Mouse (Mus musculus): ENCODE data around the gene Fndc11. TPM values are rescaled to one million over a fixed set of nuclear protein-coding genes. Genes with fewer than 3 reads are reported as not detected.

Fndc11 gene
- not detected in 2 replicates for total RNA-seq (2023)

GRCm38 (mm10) chr2:181219538-181220216, at the start of gene Fndc11:
TSS of gene Fndc11 (plus strand) at chr2:181220013.

DNA sequence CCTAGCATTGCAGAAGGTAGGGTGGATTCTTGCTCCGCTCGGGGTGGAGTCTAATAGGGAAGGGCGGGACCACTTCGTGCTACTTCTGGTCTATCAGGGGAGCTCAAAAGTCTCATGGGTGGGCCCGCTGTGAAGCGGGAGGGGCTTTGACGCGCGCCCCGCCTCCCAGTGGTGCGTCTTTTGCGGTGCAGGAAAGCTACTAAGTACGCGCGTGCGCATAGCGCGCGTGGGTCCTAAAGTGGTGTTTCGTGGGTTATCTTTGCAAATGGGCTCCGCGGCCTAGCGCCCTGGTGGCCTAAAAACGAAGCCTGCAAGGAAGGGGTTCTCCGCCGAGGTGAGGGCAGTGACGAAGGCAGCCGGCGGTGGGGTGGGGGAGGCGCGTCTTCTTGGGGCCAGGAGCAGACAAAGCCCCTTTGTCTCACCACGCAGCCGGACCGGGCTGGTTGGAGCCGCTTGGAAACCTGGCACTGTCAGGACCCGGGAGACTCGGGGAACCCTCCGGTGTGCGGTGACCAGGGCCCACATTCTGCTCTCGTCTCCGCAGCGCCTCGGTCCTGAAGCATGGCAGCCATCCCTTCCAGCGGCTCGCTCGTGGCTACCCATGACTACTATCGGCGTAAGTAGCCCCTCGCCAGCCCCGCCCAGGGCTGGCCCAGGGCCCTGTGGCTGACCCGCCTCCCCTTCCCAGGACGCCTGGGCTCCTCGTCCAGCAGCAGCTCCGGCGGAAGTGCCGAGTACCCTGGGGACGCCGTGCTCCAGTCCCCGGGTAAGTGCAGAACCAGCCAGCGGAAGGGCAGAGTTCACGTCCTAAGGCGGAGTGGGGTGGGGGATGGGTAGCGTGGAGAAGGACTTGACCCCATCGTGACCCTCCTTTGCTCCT, 32.5 kb upstream of the Fndc11 start, which contains the start of gene Ppdpf:
TSS of gene Ppdpf (plus strand) at position 127 of the 880 bp plus-strand sequence.

DNA sequence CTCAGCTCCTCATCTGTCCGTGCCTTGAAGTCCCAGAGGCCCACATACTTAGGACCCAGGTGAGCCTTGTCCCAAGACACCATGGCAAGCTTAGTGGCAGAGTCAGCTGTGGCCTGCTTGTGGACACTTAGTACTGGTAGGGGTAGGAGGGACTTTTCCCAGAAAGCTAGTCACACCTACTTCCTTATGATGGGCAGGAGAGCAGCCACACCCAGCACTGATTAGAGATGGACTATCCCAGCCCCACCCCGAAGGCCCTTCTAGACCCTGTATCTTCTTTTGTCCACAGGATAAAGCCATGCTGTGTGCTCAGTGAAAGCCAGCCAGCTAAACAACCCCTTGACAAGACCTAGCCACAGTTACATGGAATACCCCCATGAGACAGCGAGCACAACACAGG, 17.4 kb upstream of the Fndc11 start, which contains the start of gene Ptk6:
TSS of gene Ptk6 (minus strand) at position 368 of the 400 bp plus-strand sequence.

DNA sequence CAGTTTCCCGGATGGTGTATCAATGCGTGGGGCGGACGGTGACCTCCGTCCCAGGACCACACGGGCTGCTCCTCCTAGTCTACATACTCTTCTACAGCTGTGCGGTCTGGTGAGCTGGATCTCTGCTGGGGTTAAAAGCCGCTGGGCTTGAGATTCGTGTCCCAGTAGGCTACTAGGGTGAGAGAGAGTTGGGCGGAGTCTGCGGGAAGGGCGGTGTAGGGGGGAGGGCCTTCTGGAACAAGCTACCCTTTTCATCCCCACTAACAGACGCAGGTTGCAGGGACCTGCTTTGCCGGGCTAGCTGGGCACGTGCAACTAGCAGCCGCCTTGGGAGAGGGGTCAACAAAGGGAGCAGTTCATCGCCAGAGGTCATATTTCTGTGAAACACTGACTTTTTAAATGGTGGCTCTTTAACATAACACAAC, 6.8 kb upstream of the Fndc11 start, which contains the start of gene Srms:
TSS of gene Srms (minus strand) at position 165 of the 425 bp plus-strand sequence.

DNA sequence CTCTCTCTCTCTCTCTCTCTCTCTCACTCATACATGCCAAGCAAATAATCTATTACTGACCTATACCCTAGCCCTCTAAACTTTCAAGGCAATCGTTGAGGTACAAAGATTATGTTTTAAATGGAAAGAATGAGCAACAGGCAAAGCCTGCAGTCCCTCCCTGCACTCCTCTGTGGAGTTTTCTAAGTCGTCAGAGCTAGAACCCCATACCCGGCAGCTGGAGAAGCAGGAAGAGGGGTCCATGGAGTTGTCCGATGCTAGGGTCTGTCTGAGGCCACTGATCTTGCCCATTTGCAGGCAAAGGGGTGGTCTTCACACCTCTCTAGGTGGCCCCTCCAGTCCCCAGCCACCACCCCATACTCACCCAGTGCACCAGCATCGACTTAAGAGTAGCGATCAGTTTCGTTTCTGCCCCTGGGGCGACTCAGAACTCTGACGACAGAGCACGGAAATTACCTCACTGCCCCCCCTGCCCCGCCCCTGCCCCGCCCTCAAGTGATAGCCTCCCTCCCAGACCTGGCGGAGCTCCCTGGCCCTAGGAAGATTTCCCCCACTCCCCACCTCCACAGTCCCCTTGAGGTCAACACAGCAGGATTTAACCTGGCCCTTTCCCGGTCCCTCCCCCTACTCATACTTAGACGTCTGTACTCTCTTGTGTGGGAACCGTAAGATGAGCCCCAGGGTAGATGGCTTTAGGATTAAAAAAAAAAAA, 21.9 kb downstream of the Fndc11 start, which contains the start of gene Helz2:
TSS of gene Helz2 (minus strand) at position 426 of the 712 bp plus-strand sequence.

Other genes with a start within 250 kb of the Fndc11 start
- 1.2 and 2.6 TPM in 2 replicates for gene Col20a1, start 233.5 kb upstream of the Fndc11 start, total RNA-seq (2023)
- gene Chrna4, start 176.5 kb upstream of the Fndc11 start, total RNA-seq (2023), result not detected in 2 replicates
- gene Kcnq2, start 84.7 kb upstream of the Fndc11 start, total RNA-seq (2023), result not detected in 2 replicates
- not detected in 2 replicates for gene Eef1a2, start 63.0 kb upstream of the Fndc11 start, total RNA-seq (2023)
- 13.1 and 14.7 TPM in 2 replicates for gene Ppdpf, start 32.8 kb upstream of the Fndc11 start, total RNA-seq (2023)
- not detected in 2 replicates for gene Ptk6, start 17.2 kb upstream of the Fndc11 start, total RNA-seq (2023)
- not detected in 2 replicates for gene Srms, start 6.8 kb upstream of the Fndc11 start, total RNA-seq (2023)
- 73.0 and 86.4 TPM in 2 replicates for gene Helz2, start 22.0 kb downstream of the Fndc11 start, total RNA-seq (2023)
- 30.6 and 50.4 TPM in 2 replicates for gene Gmeb2, start 68.0 kb downstream of the Fndc11 start, total RNA-seq (2023)
- gene Stmn3, start 94.5 kb downstream of the Fndc11 start, total RNA-seq (2023), result not detected in 2 replicates
- gene Rtel1, start 99.7 kb downstream of the Fndc11 start, total RNA-seq (2023), result 29.6 and 34.9 TPM in 2 replicates
- 25.9 and 36.3 TPM in 2 replicates for gene Zgpat, start 144.9 kb downstream of the Fndc11 start, total RNA-seq (2023)
- 35.7 and 48.5 TPM in 2 replicates for gene Arfrp1, start 145.4 kb downstream of the Fndc11 start, total RNA-seq (2023)
- 29.8 and 32.7 TPM in 2 replicates for gene Lime1, start 160.1 kb downstream of the Fndc11 start, total RNA-seq (2023)
- 0.22 and 0.48 TPM in 2 replicates for gene Zbtb46, start 239.4 kb downstream of the Fndc11 start, total RNA-seq (2023)